In the genomic region with DNA sequence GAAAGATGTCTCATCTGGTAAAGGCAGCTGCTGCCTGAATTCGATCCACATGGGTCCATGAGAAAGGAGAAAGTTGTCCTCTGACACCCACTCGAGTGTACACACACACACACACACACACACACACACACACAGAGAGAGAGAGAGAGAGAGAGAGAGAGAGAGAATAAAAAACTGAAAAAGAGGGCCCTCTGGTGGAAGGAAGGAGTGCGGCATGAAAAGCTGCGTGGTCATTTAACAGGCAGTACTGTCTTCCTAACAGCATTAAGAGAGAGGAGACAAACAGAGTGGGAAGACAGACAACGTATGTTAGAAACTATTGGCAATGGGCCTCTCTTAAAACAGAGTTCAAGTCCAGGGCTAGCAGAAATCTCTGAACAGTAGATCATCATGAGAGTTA, we compare ENCODE assay signal across 9 mouse cellular contexts. TPM values are rescaled to one million over a fixed set of nuclear protein-coding genes. Genes with fewer than 3 reads are reported as not detected.
DNase-seq lines count a peak whose midpoint lies in the region; ATAC-seq and TF ChIP-seq lines count a peak whose summit lies in the region.
"Had no signal": no experiment of that assay in that cellular context is flagged by ENCODE, and none has a peak within 500 bp of the region (broad histone marks: within the 10 kb centered on the region; RNA-seq: fewer than 3 reads in every experiment).

No protein-coding gene starts in this region.

- H3K27ac ChIP-seq in kidney, postnatal 0 days: no peak overlapping the region
- no peak overlapping the region for H3K27ac ChIP-seq in kidney, embryonic 16.5 days (ENCODE audit: low read length)
- H3K27ac ChIP-seq: embryonic facial prominence, embryonic 12.5 days had no signal

- no peaks in the 10 kb centered on the region for H3K27me3 ChIP-seq in kidney, postnatal 0 days (ENCODE audit: insufficient read depth, low read length)
- no peaks in the 10 kb centered on the region for H3K27me3 ChIP-seq in kidney, embryonic 16.5 days (ENCODE audit: insufficient read depth, low read length)
- H3K27me3 ChIP-seq: embryonic facial prominence, embryonic 12.5 days had no signal

- no peak overlapping the region for H3K9ac ChIP-seq in kidney, postnatal 0 days (ENCODE audit: low read depth, low read length)
- H3K9ac ChIP-seq in kidney, embryonic 16.5 days (replicated peaks; ENCODE audit: low read length): no peak overlapping the region
- H3K9ac ChIP-seq: embryonic facial prominence, embryonic 12.5 days had no signal

- no peaks in the 10 kb centered on the region for H3K4me1 ChIP-seq in kidney, postnatal 0 days (replicated peaks; ENCODE audit: insufficient read depth, low read length)
- no peaks in the 10 kb centered on the region for H3K4me1 ChIP-seq in kidney, embryonic 16.5 days (ENCODE audit: insufficient read depth, low read length)
- H3K4me1 ChIP-seq: embryonic facial prominence, embryonic 12.5 days had no signal

- no peak overlapping the region for H3K4me3 ChIP-seq in kidney, postnatal 0 days (replicated peaks; ENCODE audit: low read depth, low read length)
- H3K4me3 ChIP-seq in kidney, embryonic 16.5 days (ENCODE audit: low read length): no peak overlapping the region
- H3K4me3 ChIP-seq: embryonic facial prominence, embryonic 12.5 days; myocyte had no signal

- H3K4me2 ChIP-seq in kidney, postnatal 0 days (ENCODE audit: low read length): no peak overlapping the region
- no peak overlapping the region for H3K4me2 ChIP-seq in kidney, embryonic 16.5 days (replicated peaks; ENCODE audit: low read depth, low read length)
- H3K4me2 ChIP-seq: embryonic facial prominence, embryonic 12.5 days had no signal

- peak; percentile 32 for DNase-seq in kidney, postnatal 0 days (ENCODE audit: low spot score)
- DNase-seq in CD8-positive naive resting alpha-beta T cell, adult 2 months (ENCODE audit: low read depth in 2 of 2, low spot score in 2 of 2): peak; percentile 26 to 45
- DNase-seq in brain, adult 2 months (ENCODE audit: low read depth, low spot score): peak; percentile 52
- no peak for DNase-seq in testis, postnatal 14 days (ENCODE audit: low spot score)
- DNase-seq in cerebellum, adult 9-11 months: no peak

- TF ChIP-seq CTCF in kidney, postnatal 0 days (IDR thresholded peaks at IDR 0.05; ENCODE audit: low read depth): peak; percentile 67

- ATAC-seq in kidney, postnatal 0 days (replicated peaks; ENCODE audit: low FRiP score, low read depth): no peak
- ATAC-seq in kidney, embryonic 16.5 days (ENCODE audit: low FRiP score, low TSS enrichment): no peak
- ATAC-seq in megakaryocyte-erythroid progenitor cell, adult 5-6 weeks (replicated peaks; ENCODE audit: low FRiP score, low TSS enrichment, poor library complexity, severe bottlenecking): peak; percentile 86

- H3K36me3 ChIP-seq in kidney, postnatal 0 days (ENCODE audit: insufficient read depth, low read length): no peaks in the 10 kb centered on the region
- H3K36me3 ChIP-seq in kidney, embryonic 16.5 days (ENCODE audit: insufficient read depth, low read length): 0 out of 2 replicates have a peak, but pooled peaks cover 3% of the 10 kb centered on the region
- H3K36me3 ChIP-seq: embryonic facial prominence, embryonic 12.5 days had no signal

- WGBS in kidney, postnatal 0 days: 60% methylated on average over 5 of the region's 5 CpGs
- 63% methylated on average over 5 of the region's 5 CpGs for WGBS in kidney, embryonic 16.5 days

- no peaks in the 10 kb centered on the region for H3K9me3 ChIP-seq in kidney, postnatal 0 days (replicated peaks; ENCODE audit: low read length)
- H3K9me3 ChIP-seq in kidney, embryonic 16.5 days (ENCODE audit: low read length): no peaks in the 10 kb centered on the region
- H3K9me3 ChIP-seq: embryonic facial prominence, embryonic 12.5 days had no signal

RNA-seq across cellular contexts. Expression of a gene that starts 8.9 kb away (rescaled TPM):
- polyA plus RNA-seq in kidney, postnatal 0 days (2015; fragmentation: Nextera tagmentation; extraction: Ambion mirVana): 17.7 and 18.9 TPM in 2 replicates
- polyA plus RNA-seq in kidney, embryonic 16.5 days (2015; fragmentation: Nextera tagmentation; extraction: Ambion mirVana): 26.8 and 31.9 TPM in 2 replicates
- 7.2 and 13.6 TPM in 2 replicates for total RNA-seq in megakaryocyte-erythroid progenitor cell, adult 5-6 weeks (2014; fragmentation: Nextera tagmentation)
- 14.5 and 16.3 TPM in 2 replicates for total RNA-seq in megakaryocyte-erythroid progenitor cell, adult 5-6 weeks (2017)

RNA-seq across cellular contexts. Expression of a gene that starts 14.5 kb away (rescaled TPM):
- polyA plus RNA-seq in kidney, postnatal 0 days (2015; fragmentation: Nextera tagmentation; extraction: Ambion mirVana): 11.1 and 11.6 TPM in 2 replicates
- polyA plus RNA-seq in kidney, embryonic 16.5 days (2015; fragmentation: Nextera tagmentation; extraction: Ambion mirVana): 9.9 and 13.0 TPM in 2 replicates
- 9.2 and 17.6 TPM in 2 replicates for total RNA-seq in megakaryocyte-erythroid progenitor cell, adult 5-6 weeks (2014; fragmentation: Nextera tagmentation)
- 7.7 and 8.6 TPM in 2 replicates for total RNA-seq in megakaryocyte-erythroid progenitor cell, adult 5-6 weeks (2017)

Comparison
In these comparisons a context has a peak if more than half of its experiments do, and no peak if none do; other contexts are left out.
1. DNase-seq: peak in kidney, postnatal 0 days (single experiment), CD8-positive naive resting alpha-beta T cell, adult 2 months (2 of 2) and brain, adult 2 months (single experiment); none in testis, postnatal 14 days (single experiment) and cerebellum, adult 9-11 months (single experiment).